11 mouse cellular contexts compared by ENCODE assay signal in genomic region chr11:71996805-71997204, GRCm38 (mm10). TPM values are rescaled to one million over a fixed set of nuclear protein-coding genes. Genes with fewer than 3 reads are reported as not detected.
A peak's percentile ranks its signal among the peaks of the same experiment; 100 is the strongest.
DNase-seq lines count a peak whose midpoint lies in the region; ATAC-seq lines count a peak whose summit lies in the region.
"Had no signal": no experiment of that assay in that cellular context is flagged by ENCODE, and none has a peak within 500 bp of the region (broad histone marks: within the 10 kb centered on the region; RNA-seq: fewer than 3 reads in every experiment).

No protein-coding gene starts in this region.

- H3K9ac ChIP-seq in heart, embryonic 12.5 days = no peak overlapping the region
- H3K9ac ChIP-seq in lung, embryonic 16.5 days (ENCODE audit: low read length) = no peak overlapping the region
- H3K9ac ChIP-seq in hindbrain, embryonic 15.5 days = no peak overlapping the region
- H3K9ac ChIP-seq: embryonic facial prominence, embryonic 12.5 days had no signal

- no peak overlapping the region for H3K27ac ChIP-seq in heart, embryonic 12.5 days (ENCODE audit: poor library complexity, severe bottlenecking)
- H3K27ac ChIP-seq in lung, embryonic 16.5 days (ENCODE audit: low read length) = no peak overlapping the region
- H3K27ac ChIP-seq in hindbrain, embryonic 15.5 days (replicated peaks) = no peak overlapping the region; the same call in 1 of the 2 replicates
- H3K27ac ChIP-seq: embryonic facial prominence, embryonic 12.5 days had no signal

- peaks cover 16% of the 10 kb centered on the region for H3K4me1 ChIP-seq in heart, embryonic 12.5 days (replicated peaks)
- peaks cover 7% of the 10 kb centered on the region; the same call in 1 of the 2 replicates for H3K4me1 ChIP-seq in lung, embryonic 16.5 days (replicated peaks; ENCODE audit: control insufficient read depth, insufficient read depth, low read length)
- peaks cover 17% of the 10 kb centered on the region for H3K4me1 ChIP-seq in hindbrain, embryonic 15.5 days (replicated peaks)

- no peaks in the 10 kb centered on the region for H3K27me3 ChIP-seq in heart, embryonic 12.5 days (replicated peaks)
- H3K27me3 ChIP-seq in lung, embryonic 16.5 days (ENCODE audit: control insufficient read depth, insufficient read depth, low read depth, low read length) = no peaks in the 10 kb centered on the region
- no peaks in the 10 kb centered on the region for H3K27me3 ChIP-seq in hindbrain, embryonic 15.5 days
- H3K27me3 ChIP-seq: embryonic facial prominence, embryonic 12.5 days had no signal

- WGBS in heart, embryonic 12.5 days = 18% methylated on average over 11 of the region's 11 CpGs
- 19% methylated on average over 11 of the region's 11 CpGs for WGBS in lung, embryonic 16.5 days
- WGBS in hindbrain, embryonic 15.5 days = 34% methylated on average over 11 of the region's 11 CpGs

- DNase-seq in heart, adult 9 months (ENCODE audit: low spot score in 2 of 2) = no peak
- DNase-seq in lung, adult 18-20 months = no peak
- peak; percentile 58 for DNase-seq in retina, embryonic 14.5 days (ENCODE audit: low spot score)
- DNase-seq in T-cell, adult 2 months (ENCODE audit: low spot score) = no peak
- DNase-seq: kidney, adult 8-10 months had no signal

- ATAC-seq in heart, embryonic 12.5 days (ENCODE audit: insufficient number of reproducible peaks, low FRiP score) = no peak
- no peak for ATAC-seq in lung, embryonic 16.5 days (ENCODE audit: low read depth)
- no peak for ATAC-seq in hindbrain, embryonic 15.5 days (ENCODE audit: low FRiP score, low read depth)
- ATAC-seq in CD4-positive, CD25-positive, alpha-beta regulatory T cell, adult 4 months = no peak

- no peaks in the 10 kb centered on the region for H3K36me3 ChIP-seq in heart, embryonic 12.5 days
- no peaks in the 10 kb centered on the region for H3K36me3 ChIP-seq in lung, embryonic 16.5 days (ENCODE audit: control insufficient read depth, insufficient read depth, low read length)
- no peaks in the 10 kb centered on the region for H3K36me3 ChIP-seq in hindbrain, embryonic 15.5 days
- H3K36me3 ChIP-seq: embryonic facial prominence, embryonic 12.5 days had no signal

- no peak overlapping the region for H3K4me3 ChIP-seq in heart, embryonic 12.5 days
- no peak overlapping the region for H3K4me3 ChIP-seq in lung, embryonic 16.5 days (ENCODE audit: low read length)
- no peak overlapping the region for H3K4me3 ChIP-seq in hindbrain, embryonic 15.5 days
- H3K4me3 ChIP-seq: embryonic facial prominence, embryonic 12.5 days; myocyte had no signal

- H3K9me3 ChIP-seq in heart, embryonic 12.5 days (replicated peaks) = no peaks in the 10 kb centered on the region; the same call in 1 of the 2 replicates
- no peaks in the 10 kb centered on the region for H3K9me3 ChIP-seq in lung, embryonic 16.5 days (ENCODE audit: control insufficient read depth, low read length)
- no peaks in the 10 kb centered on the region for H3K9me3 ChIP-seq in hindbrain, embryonic 15.5 days
- H3K9me3 ChIP-seq: embryonic facial prominence, embryonic 12.5 days had no signal

- peak overlapping the region; percentile 36; the same call in 1 of the 2 replicates for H3K4me2 ChIP-seq in heart, embryonic 12.5 days
- H3K4me2 ChIP-seq in lung, embryonic 16.5 days (ENCODE audit: low read depth, low read length) = peak overlapping the region; percentile 18; the same call in 1 of the 2 replicates
- H3K4me2 ChIP-seq in hindbrain, embryonic 15.5 days = peak overlapping the region; percentile 20

RNA-seq across cellular contexts. Expression of gene Aipl1, which starts 40.5 kb away (rescaled TPM):
- 0.80 and 1.0 TPM in 2 replicates for polyA plus RNA-seq in heart, embryonic 12.5 days (2016; fragmentation: Nextera tagmentation; extraction: Ambion mirVana)
- 0.44 and 0.64 TPM in 2 replicates for polyA plus RNA-seq in lung, embryonic 16.5 days (2015; fragmentation: Nextera tagmentation; extraction: Ambion mirVana)
- 0.38 and 0.43 TPM in 2 replicates for polyA plus RNA-seq in hindbrain, embryonic 15.5 days (2015; fragmentation: Nextera tagmentation; extraction: Ambion mirVana)
- polyA plus RNA-seq in CD4-positive, CD25-positive, alpha-beta regulatory T cell, adult 4 months (2017; shearing (Covaris generic)) = not detected

RNA-seq across cellular contexts. Expression of gene Pimreg, which starts 45.0 kb away (rescaled TPM):
- polyA plus RNA-seq in heart, embryonic 12.5 days (2016; fragmentation: Nextera tagmentation; extraction: Ambion mirVana) = 90.6 and 92.7 TPM in 2 replicates
- 133 and 138 TPM in 2 replicates for polyA plus RNA-seq in lung, embryonic 16.5 days (2015; fragmentation: Nextera tagmentation; extraction: Ambion mirVana)
- polyA plus RNA-seq in hindbrain, embryonic 15.5 days (2015; fragmentation: Nextera tagmentation; extraction: Ambion mirVana) = 35.4 and 41.2 TPM in 2 replicates
- 1 to 10 TPM; 1.8 to 5.1 TPM for polyA plus RNA-seq in CD4-positive, CD25-positive, alpha-beta regulatory T cell, adult 4 months (2017; shearing (Covaris generic))
